Mouse (Mus musculus) cerebellum, postnatal 36 days (tissue): ENCODE data around the gene Arhgap27.

ENCODE experiments used
- DNase-seq, 2 experiments: peaks; one replicate each; pipeline ENCODE4 v3.0.0; 2021 to 2022; ENCODE audit warnings: mixed read lengths in 2 of 2

The Arhgap27 gene

DNA sequence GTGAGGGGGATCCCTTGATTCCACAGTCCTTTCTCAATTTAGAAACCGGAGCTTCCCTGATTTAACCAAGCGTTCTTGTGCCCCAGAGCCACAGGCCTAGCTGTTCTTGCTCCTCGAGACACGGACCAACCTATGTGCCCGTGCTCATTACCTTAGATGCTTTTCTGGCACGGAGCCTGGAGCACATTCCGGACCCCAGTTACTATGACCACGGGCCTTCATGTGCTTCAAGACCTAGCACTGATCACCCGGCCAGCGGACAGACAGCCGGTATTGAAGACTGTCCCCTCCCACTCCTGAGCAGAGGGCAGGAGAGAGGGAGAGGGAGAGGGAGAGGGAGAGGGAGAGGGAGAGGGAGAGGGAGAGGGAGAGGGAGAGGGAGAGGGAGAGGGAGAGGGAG lies 8.2 kb downstream of the Arhgap27 start:
- DNase-seq = no peak

DNA sequence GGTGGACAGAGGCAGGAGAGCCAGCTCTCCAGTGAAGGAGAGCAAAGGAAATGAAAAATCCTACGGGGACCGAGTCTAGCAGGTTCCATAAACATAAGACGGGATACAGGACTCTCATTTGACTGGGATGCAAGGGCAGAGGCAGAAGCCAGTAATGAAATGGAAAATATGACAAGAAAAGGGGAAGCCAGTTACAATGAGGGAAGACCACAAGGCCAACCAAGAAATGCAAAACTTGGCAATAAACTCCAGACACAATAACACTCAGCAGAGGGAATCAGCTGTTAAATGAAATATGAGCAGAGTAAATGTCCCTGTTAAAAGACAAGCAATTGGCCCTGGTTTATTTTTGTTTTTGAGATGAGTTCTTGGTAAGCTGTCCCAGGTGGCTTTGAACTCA lies 9.5 kb downstream of the Arhgap27 start:
- DNase-seq = no peak

- no peak for DNase-seq
Measured at GRCm38 (mm10) chr11:103352239-103352814, 11.2 kb downstream of the Arhgap27 start.

GRCm38 (mm10) chr11:103350711-103351315 lies 12.7 kb downstream of the Arhgap27 start:
- no peak for DNase-seq

- no peak for DNase-seq
Measured at GRCm38 (mm10) chr11:103349699-103350098, 13.8 kb downstream of the Arhgap27 start.

GRCm38 (mm10) chr11:103346657-103347056 lies 16.8 kb downstream of the Arhgap27 start:
- DNase-seq = no peak

DNA sequence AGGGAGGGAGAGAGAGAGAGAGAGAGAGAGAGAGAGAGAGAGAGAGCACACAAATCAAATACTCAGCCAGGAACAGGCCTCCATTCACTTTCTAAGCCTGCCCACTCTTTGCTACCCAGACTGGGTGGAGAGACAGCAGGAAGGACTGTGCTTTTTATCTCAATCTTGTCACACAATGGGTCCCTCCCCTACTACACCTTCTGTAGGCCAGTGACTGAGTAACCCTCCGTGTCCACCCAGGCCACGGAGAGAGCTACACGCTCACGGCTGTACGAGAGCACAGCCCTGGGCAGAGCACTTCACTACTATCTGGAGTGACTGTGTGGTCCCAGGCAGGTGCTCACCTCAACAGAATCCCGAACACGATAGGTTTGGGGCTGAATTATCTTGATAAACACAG lies 17.3 kb downstream of the Arhgap27 start:
- no peak for DNase-seq

GRCm38 (mm10) chr11:103345408-103346091 lies 17.9 kb downstream of the Arhgap27 start:
- DNase-seq = no peak

GRCm38 (mm10) chr11:103344494-103345332 lies 18.8 kb downstream of the Arhgap27 start:
- no peak for DNase-seq

DNA sequence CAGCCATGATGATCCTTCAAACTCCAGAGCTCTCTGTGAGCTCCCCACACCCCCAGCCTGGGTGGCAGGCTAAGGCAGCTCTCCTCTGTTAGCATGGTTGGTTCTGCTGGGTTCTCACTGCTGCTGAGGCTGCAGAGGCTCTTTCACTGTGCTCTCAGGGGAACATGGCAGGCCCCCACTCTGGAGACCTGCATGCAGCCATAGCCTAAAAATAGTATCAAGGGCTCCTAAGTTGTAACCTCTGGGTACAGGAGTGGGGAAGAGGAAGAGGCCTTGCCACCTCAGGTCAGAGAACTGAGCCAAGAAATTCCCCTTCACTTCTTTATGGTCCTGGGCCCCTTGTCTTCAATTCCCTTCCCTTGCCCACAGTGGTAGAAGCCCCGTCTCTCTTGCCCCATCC lies 19.6 kb downstream of the Arhgap27 start:
- no peak for DNase-seq

DNA sequence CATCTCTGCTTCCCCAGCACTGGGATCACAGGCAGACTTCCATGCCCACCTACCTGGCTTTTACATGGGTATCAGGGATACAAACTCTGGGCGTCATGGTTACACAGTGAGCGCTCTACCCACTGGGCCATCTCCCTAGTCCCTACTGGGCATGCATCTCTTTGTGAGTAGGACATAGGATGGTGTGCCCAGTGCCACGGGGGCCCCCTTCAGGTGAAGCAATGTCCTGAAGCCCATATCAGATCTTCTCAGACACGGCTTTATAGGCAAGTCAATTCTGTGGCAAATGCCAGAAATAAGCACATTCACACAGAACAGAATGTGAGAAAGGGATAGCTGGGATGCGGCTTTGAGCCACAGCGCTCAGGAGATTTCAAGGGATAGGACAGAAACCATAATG lies 20.4 kb downstream of the Arhgap27 start:
- no peak for DNase-seq

- DNase-seq = no peak
Measured at GRCm38 (mm10) chr11:103340677-103341076, 22.8 kb downstream of the Arhgap27 start.

DNA sequence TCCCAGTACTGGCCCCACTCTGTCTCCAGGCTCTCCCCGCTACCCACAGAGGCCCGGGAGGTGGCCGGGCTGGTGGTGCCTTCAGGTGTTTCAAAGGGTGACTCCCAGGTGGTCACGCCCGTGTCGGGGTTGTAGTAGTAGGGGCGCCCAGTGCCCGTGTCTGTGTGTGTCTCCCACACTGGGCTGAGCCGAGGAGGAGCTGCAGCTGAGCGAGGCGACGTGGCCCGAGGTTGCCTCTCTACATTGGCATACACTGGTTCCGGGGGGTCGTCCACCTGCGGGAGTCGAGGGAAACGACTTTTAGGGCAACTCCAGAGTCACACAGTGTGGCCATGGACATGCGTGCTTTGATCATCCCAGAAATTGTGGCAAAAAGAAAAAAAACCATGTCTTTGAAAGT lies 23.4 kb downstream of the Arhgap27 start:
- DNase-seq = no peak

- DNase-seq = no peak
Measured at GRCm38 (mm10) chr11:103339414-103340119, 23.9 kb downstream of the Arhgap27 start.

DNA sequence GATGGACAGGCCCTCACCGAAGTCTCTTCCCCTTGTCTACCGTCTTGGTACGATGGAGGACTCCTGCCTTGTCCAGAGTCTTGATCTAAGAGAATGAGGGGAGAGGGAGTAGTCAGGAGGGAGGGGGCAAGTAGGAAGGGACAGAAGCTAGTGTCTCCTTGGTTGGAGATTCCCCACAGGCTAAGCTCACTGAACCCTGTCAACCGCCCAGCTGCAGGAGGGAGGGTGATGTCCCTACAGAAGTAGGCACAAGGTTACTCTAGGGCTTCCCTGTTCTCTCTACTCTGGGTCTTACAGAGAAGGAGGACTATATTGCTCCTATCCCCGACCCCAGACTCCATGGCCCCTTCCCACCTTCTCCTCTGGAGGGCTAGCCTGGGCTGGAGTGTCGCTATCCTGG lies 24.8 kb downstream of the Arhgap27 start:
- no peak for DNase-seq

DNA sequence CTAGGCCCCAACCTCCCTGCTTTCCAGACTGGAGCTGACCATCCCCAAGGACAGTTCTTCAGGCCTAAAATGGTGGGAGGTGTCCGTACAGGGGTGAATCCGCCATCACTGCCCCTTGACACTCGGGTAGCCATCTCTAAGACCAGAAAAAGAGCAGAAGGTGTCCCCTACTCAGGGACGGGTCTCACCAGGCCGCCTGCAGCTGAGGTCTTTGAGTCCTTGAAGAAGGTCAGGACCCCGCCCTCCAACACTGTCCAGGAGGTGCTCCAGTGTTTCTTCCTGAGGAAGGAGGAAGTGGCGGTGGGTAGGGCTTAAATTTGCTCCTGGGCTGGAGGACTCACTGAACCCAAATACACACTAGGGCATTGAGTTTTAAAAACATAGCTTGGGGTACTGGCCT lies 25.4 kb downstream of the Arhgap27 start:
- no peak for DNase-seq

GRCm38 (mm10) chr11:103337180-103337579 lies 26.3 kb downstream of the Arhgap27 start:
- no peak for DNase-seq

GRCm38 (mm10) chr11:103335561-103335960 lies 27.9 kb downstream of the Arhgap27 start:
- DNase-seq = no peak

GRCm38 (mm10) chr11:103334925-103335324 lies 28.6 kb downstream of the Arhgap27 start:
- DNase-seq = no peak

GRCm38 (mm10) chr11:103333719-103334398 lies 29.6 kb downstream of the Arhgap27 start:
- peak; percentile 69 to 74 for DNase-seq

- DNase-seq = peak; percentile 52 to 54
Measured at GRCm38 (mm10) chr11:103332890-103333651, 30.4 kb downstream of the Arhgap27 start.
